Mouse (Mus musculus) left cerebral cortex, adult 2 months (tissue): Measurements from ENCODE around the gene Nsrp1. TPM values are rescaled to one million over a fixed set of nuclear protein-coding genes. Genes with fewer than 3 reads are reported as not detected.
"Not testable (repeated sequence)": the region's sequence is repeated elsewhere in the genome, so short reads cannot be mapped to it uniquely, and the experiment has no call there.

ENCODE experiments used
- DNase-seq, 2 experiments: peaks; one replicate each; pipeline ENCODE4 v3.0.0; 2021 to 2022; ENCODE audit warnings: low spot score in 2 of 2, mixed read lengths in 1 of 2; ENCODE audit errors: extremely low spot score in 1 of 2
- H3K27ac ChIP-seq: fragments of 200-600 bp; 2 replicates; pipeline ENCODE4 v1.8.1; 2022
- H3K4me3 ChIP-seq: fragments of 200-600 bp; 2 replicates; pipeline ENCODE4 v1.8.1; 2022
- CTCF ChIP-seq: fragments of 200-600 bp; IDR thresholded peaks from 2 replicates; pipeline ENCODE4 v1.8.1; 2022; ENCODE audit warnings: antibody characterized with exemption, mild to moderate bottlenecking, moderate library complexity
- intact Hi-C: fragments of 180-260 bp; cut with DNase I; formaldehyde crosslinking; loops from one replicate; pipeline ENCODE4 v1.15.1; 2025
- long read RNA-seq, 2 experiments: library from polyadenylated mRNA; stranded (forward); transcript quantifications; one replicate each; pipeline ENCODE4 v2.0.0; 2021; ENCODE audit warnings: borderline mapping rate in 2 of 2
- total RNA-seq, 2 experiments: library from RNA; stranded (reverse); gene quantifications; 2 replicates each; pipeline ENCODE4 v1.2.3; 2021

Nsrp1 gene
- total RNA-seq = 10 to 100 TPM; 14.3 to 18.5 TPM
- long read RNA-seq, experiment 1, transcript Nsrp1-201 (7 exons, 3,114 nt) = major isoform, 16 of 20 reads
- long read RNA-seq, experiment 1, partial matches to known transcripts = 1 of 20 reads
- long read RNA-seq, experiment 1, other reads (novel, unspliced or antisense) = 3 of 20 reads
- long read RNA-seq, experiment 2, transcript Nsrp1-201 (7 exons, 3,114 nt) = major isoform, 15 of 19 reads
- long read RNA-seq, experiment 2, partial matches to known transcripts = 1 of 19 reads
- long read RNA-seq, experiment 2, other reads (novel, unspliced or antisense) = 3 of 19 reads

GRCm38 (mm10) chr11:77078273-77079134 lies at the start of gene Nsrp1:
Gene Nsrp1 (minus strand): TSS chr11:77078435.
- DNase-seq = peak; percentile 91 to 92
- Histone ChIP-seq H3K4me3 (peak within 1 kb of the TSS; percentile 95), H3K27ac (peak within 1 kb of the TSS; percentile 91)
- TF ChIP-seq CTCF = no peak
- intact Hi-C loops = no loop called here

DNA sequence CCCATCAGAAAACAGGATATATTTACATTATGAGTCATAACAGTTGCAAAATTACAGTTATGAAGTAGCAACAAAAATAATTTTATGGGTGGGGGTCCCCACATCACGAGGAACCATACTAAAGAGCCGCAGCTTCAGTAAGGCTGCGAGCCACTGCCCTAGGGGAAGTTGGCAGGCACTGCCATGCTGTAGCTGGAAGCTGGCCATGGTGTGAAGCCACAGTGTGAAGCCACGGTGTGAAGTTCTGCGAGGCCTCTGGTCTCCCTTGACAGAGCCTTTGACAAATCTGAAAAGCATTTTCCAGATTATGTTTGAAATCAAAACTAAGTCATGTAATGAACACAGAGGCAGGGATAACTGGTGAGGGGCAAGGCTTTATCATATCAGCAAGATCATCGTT lies 32.9 kb upstream of the Nsrp1 start:
- intact Hi-C loops = no loop called here
- no peak for DNase-seq

DNA sequence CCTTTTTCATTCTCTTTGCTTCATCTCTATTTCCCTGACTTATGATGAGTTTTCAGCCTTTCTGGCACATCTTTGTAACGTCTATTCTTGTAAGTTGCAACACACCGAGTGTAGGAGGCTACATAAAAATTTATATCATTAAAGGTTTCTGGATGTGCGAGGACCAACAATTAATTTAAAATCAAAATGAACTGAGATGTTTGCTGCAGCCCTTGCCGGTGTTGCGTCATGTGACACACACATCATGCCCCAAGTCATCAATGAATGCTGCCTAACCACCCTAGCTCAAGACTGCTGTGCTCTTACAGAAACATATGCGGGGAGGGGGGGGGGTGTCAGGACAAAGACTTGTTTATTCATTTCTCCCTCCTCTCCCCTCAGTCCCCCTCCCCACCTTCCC lies 30.2 kb upstream of the Nsrp1 start:
- no peak for DNase-seq
- no peak overlapping the region for H3K4me3 ChIP-seq
- no peak for TF ChIP-seq CTCF
- intact Hi-C loops = no loop called here
- no peak overlapping the region for H3K27ac ChIP-seq

More for the DNA sequence above, 32.9 kb upstream of the Nsrp1 start:
- H3K27ac ChIP-seq = no peak overlapping the region
- no peak overlapping the region for H3K4me3 ChIP-seq
- TF ChIP-seq CTCF = no peak

DNA sequence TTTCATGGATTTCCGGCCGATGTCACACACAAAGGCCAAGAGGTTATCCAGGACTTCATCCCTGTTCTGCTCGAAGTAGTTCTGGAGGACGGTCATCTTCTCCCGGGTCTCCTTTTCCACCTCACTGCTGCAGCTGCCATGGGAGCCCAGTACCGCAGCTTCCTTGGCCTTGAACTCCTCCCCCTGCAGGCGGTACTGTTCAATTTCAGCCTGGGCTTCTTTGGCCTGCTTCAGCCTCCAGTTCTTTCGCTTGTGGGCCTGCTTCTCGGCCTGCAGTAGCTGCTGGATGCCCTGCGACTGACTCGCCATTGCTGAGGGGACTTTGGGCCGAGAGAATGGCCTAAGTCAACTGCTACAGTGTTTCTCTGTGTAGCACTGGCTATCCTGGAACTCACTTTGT lies 29.6 kb upstream of the Nsrp1 start:
- H3K4me3 ChIP-seq, DNase-seq, H3K27ac ChIP-seq, intact Hi-C loops: not testable (repeated sequence)

DNA sequence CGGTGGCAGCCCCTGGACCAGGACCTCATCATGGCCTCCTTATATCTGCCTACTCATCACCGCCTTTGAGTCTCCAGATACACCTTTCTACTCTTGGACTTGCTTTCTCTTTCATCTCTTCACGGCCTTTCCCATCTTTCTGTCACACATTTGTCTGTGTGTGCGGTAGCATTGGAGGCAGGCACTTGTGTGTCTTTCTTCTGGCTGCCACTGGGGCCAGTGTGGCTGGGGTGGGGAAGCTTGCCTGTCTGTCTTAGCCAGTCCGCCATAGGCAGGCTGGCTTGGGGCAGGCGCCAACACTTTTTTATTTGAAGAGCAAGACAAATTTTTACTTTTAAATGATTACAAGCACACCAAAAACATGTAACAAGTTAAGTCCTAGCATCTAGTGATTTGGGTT lies 28.7 kb upstream of the Nsrp1 start:
- intact Hi-C loops = no loop called here
- no peak; the same call in 1 of the 2 replicates for TF ChIP-seq CTCF

DNA sequence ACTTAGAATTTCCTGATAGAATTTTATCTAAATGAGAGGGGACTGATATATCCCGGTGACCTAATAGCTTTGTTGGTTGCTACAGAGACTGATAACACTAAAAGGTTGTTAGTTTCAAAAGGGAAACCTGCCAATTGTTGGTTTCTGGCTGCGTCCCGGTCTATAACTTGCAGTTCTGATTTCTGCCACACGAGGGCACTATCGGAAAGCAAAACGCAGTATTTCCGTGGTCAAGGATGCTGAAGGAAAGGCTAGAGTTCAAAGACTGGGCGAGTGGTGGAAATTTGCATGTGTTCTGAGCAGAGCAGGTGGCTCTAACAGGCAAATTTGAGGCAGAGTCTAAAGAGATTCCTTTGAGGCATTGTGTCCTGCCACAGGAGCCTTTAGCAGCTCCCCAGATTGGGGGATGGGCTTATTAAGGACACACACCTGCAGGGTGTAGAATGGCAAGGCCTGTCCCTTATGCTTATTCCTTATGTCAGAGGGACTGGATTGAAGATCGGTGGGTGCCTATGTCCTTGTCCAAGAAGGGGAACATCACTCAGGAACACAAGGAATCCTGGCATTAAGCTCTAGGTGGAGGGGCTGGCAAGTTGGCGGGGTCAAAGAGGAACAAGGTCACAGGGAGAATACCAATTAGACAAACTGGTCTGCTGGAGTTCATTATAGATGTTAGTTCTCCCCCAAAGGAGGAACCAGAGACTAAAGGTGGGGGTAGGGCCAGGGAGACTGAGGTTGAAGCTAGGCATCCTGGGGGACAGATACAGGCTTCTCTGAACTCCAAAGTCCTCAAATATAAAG lies 22.1 kb upstream of the Nsrp1 start:
- intact Hi-C loops = loop anchor here (1.0 to 5.0 kb wide), 3 partner anchors 87 to 347 kb away; partner anchors contain the start of gene Efcab5
- peak; percentile 94 for TF ChIP-seq CTCF
- DNase-seq = peak; percentile 67 to 83
- no peak overlapping the region for H3K4me3 ChIP-seq
- no peak overlapping the region for H3K27ac ChIP-seq

More for the DNA sequence above, 28.7 kb upstream of the Nsrp1 start:
- DNase-seq = no peak
- Histone ChIP-seq H3K4me3 (no peak overlapping the region), H3K27ac (no peak overlapping the region)

GRCm38 (mm10) chr11:77098332-77098972 lies 20.2 kb upstream of the Nsrp1 start:
- Histone ChIP-seq H3K4me3 (no peak overlapping the region), H3K27ac (no peak overlapping the region)
- no peak for TF ChIP-seq CTCF
- intact Hi-C loops = loop anchor here (10.0 kb wide), 1 partner anchor 536 kb away; no protein-coding TSS in a partner anchor
- no peak for DNase-seq

DNA sequence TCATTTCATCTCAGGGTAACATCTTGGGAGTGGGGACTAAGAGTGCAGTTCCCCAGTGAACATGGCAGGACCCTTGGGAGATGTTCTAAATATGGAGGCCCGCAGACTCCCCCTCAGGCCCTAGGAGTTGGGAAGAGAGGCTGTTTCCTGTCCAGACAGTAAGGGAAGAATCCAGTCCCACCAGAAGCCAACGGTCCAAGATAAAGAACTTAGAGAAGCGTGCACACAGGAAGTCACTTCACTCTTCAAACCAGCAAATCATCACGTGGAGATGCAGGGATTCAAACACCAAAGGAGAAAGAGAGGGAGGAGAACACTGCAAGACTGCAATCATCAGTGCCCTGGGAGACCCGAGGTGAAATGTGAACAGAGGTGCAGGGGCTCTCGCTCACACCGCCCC lies 18.8 kb upstream of the Nsrp1 start:
- H3K4me3 ChIP-seq = no peak overlapping the region
- TF ChIP-seq CTCF = no peak
- intact Hi-C loops = loop anchor here (10.0 kb wide), 1 partner anchor 538 kb away; no protein-coding TSS in a partner anchor
- no peak overlapping the region for H3K27ac ChIP-seq
- DNase-seq = no peak

- no peak overlapping the region for H3K4me3 ChIP-seq
- H3K27ac ChIP-seq = no peak overlapping the region
- DNase-seq = no peak
- TF ChIP-seq CTCF = no peak
- intact Hi-C loops = loop anchor here (10.0 kb wide), 1 partner anchor 538 kb away; no protein-coding TSS in a partner anchor
Observed at GRCm38 (mm10) chr11:77096581-77096980, 18.3 kb upstream of the Nsrp1 start.

GRCm38 (mm10) chr11:77095206-77095605 lies 17.0 kb upstream of the Nsrp1 start:
- DNase-seq = no peak
- H3K27ac ChIP-seq = no peak overlapping the region
- no peak overlapping the region for H3K4me3 ChIP-seq
- intact Hi-C loops = loop anchor here (10.0 kb wide), 1 partner anchor 540 kb away; no protein-coding TSS in a partner anchor
- TF ChIP-seq CTCF = no peak

- no peak overlapping the region for H3K4me3 ChIP-seq
- no peak for DNase-seq
- no peak for TF ChIP-seq CTCF
- H3K27ac ChIP-seq = no peak overlapping the region
- intact Hi-C loops = loop anchor here (10.0 kb wide), 1 partner anchor 541 kb away; no protein-coding TSS in a partner anchor
Observed at GRCm38 (mm10) chr11:77094136-77094535, 15.9 kb upstream of the Nsrp1 start.
